Mouse (Mus musculus): ENCODE measurements at regions not wholly inside any gene's neighbourhood (a gene's known extent, or its start where the extent isn't known, plus 50 kb on each side); places are given as distances from the start of the nearest gene placed in this dataset.

GRCm38 (mm10) chr14:24644117-24644808, 157.3 kb downstream of the Rps24 start:
- H3K27ac ChIP-seq (replicated peaks): no peak overlapping the region

GRCm38 (mm10) chr14:24646239-24646848, 159.4 kb downstream of the Rps24 start:
- H3K27me3 ChIP-seq (replicated peaks): peaks cover 8% of the 10 kb centered on the region; the same call in 1 of the 2 replicates

More at GRCm38 (mm10) chr14:24644117-24644808, 157.3 kb downstream of the Rps24 start:
- Histone ChIP-seq H3K36me3 (no peaks in the 10 kb centered on the region), H3K4me2 (no peak overlapping the region), H3K4me1 (no peaks in the 10 kb centered on the region), H3K9me3 (no peaks in the 10 kb centered on the region), H3K9ac (no peak overlapping the region), H3K27me3 (replicated peaks) (peaks cover 8% of the 10 kb centered on the region; the same call in 1 of the 2 replicates), H3K4me3 (no peak overlapping the region)
- ATAC-seq (ENCODE audit: extremely low read depth, insufficient number of reproducible peaks, low FRiP score, low TSS enrichment): no peak
- WGBS: 44% methylated on average over 6 of the region's 6 CpGs

DNA sequence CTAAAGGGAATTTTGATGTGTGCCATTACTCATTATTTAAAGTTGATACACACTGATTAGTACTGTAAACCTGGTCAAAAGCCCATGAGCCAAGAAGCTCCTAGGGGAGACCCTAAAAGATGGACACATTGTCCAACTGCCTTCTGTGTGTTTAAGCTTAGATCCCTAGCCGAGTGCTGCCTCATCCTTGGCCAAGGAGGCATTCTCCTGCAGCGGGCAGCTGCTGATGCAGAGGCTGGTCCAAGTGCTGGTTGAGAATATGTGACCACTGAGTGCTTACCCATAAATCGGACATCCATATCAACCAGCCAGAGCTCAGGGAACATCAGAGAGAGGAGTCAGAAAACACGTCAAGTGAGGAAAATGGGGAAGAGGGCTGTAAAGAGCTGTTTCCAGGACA, 160.8 kb downstream of the Rps24 start:
- ATAC-seq (ENCODE audit: extremely low read depth, insufficient number of reproducible peaks, low FRiP score, low TSS enrichment): no peak
- Histone ChIP-seq H3K4me2 (no peak overlapping the region), H3K9me3 (no peaks in the 10 kb centered on the region), H3K27me3 (replicated peaks) (no peaks in the 10 kb centered on the region), H3K4me3 (no peak overlapping the region), H3K27ac (replicated peaks) (no peak overlapping the region), H3K4me1 (no peaks in the 10 kb centered on the region), H3K9ac (no peak overlapping the region), H3K36me3 (no peaks in the 10 kb centered on the region)
- WGBS: 75% methylated on average over 4 of the region's 4 CpGs

More at GRCm38 (mm10) chr14:24646239-24646848, 159.4 kb downstream of the Rps24 start:
- no peak overlapping the region for H3K4me3 ChIP-seq
- no peaks in the 10 kb centered on the region for H3K4me1 ChIP-seq
- no peak overlapping the region for H3K27ac ChIP-seq (replicated peaks)
- no peaks in the 10 kb centered on the region for H3K9me3 ChIP-seq
- no peaks in the 10 kb centered on the region for H3K36me3 ChIP-seq
- WGBS: 81% methylated on average over 6 of the region's 6 CpGs
- no peak for ATAC-seq (ENCODE audit: extremely low read depth, insufficient number of reproducible peaks, low FRiP score, low TSS enrichment)
- H3K9ac ChIP-seq: no peak overlapping the region
- no peak overlapping the region for H3K4me2 ChIP-seq

GRCm38 (mm10) chr14:24650195-24650901, 163.4 kb downstream of the Rps24 start:
- H3K4me2 ChIP-seq: no peak overlapping the region
- H3K9ac ChIP-seq: no peak overlapping the region
- H3K9me3 ChIP-seq: no peaks in the 10 kb centered on the region
- H3K27ac ChIP-seq (replicated peaks): no peak overlapping the region
- no peak overlapping the region for H3K4me3 ChIP-seq
- peaks cover 2% of the 10 kb centered on the region; the same call in 1 of the 2 replicates for H3K4me1 ChIP-seq
- no peaks in the 10 kb centered on the region for H3K27me3 ChIP-seq (replicated peaks)
- no peaks in the 10 kb centered on the region for H3K36me3 ChIP-seq
- no peak for ATAC-seq (ENCODE audit: extremely low read depth, insufficient number of reproducible peaks, low FRiP score, low TSS enrichment)
- 58% methylated on average over 7 of the region's 7 CpGs for WGBS

- Histone ChIP-seq H3K9ac (no peak overlapping the region), H3K4me2 (no peak overlapping the region), H3K4me3 (no peak overlapping the region), H3K36me3 (no peaks in the 10 kb centered on the region), H3K4me1 (peaks cover 8% of the 10 kb centered on the region), H3K9me3 (no peaks in the 10 kb centered on the region), H3K27me3 (replicated peaks) (no peaks in the 10 kb centered on the region), H3K27ac (replicated peaks) (no peak overlapping the region)
- WGBS: 49% methylated on average over 12 of the region's 12 CpGs
- ATAC-seq (ENCODE audit: extremely low read depth, insufficient number of reproducible peaks, low FRiP score, low TSS enrichment): no peak
Measured at GRCm38 (mm10) chr14:24650902-24651270, 164.0 kb downstream of the Rps24 start.

- Histone ChIP-seq H3K4me1 (peaks cover 11% of the 10 kb centered on the region), H3K9me3 (no peaks in the 10 kb centered on the region), H3K36me3 (no peaks in the 10 kb centered on the region), H3K4me3 (no peak overlapping the region), H3K9ac (no peak overlapping the region), H3K27me3 (replicated peaks) (no peaks in the 10 kb centered on the region), H3K4me2 (no peak overlapping the region), H3K27ac (replicated peaks) (no peak overlapping the region)
- no peak for ATAC-seq (ENCODE audit: extremely low read depth, insufficient number of reproducible peaks, low FRiP score, low TSS enrichment)
- WGBS: 59% methylated on average over 2 of the region's 2 CpGs
Measured at GRCm38 (mm10) chr14:24652591-24652990, 165.7 kb downstream of the Rps24 start.

GRCm38 (mm10) chr14:24655580-24655979, 168.7 kb downstream of the Rps24 start:
- Histone ChIP-seq H3K36me3 (no peaks in the 10 kb centered on the region), H3K9me3 (no peaks in the 10 kb centered on the region), H3K27me3 (replicated peaks) (no peaks in the 10 kb centered on the region), H3K4me1 (peaks cover 11% of the 10 kb centered on the region), H3K27ac (replicated peaks) (0 out of 2 replicates have a peak overlapping the region, but pooled peaks have one; percentile 9), H3K4me2 (peak overlapping the region; percentile 5; the same call in 1 of the 2 replicates), H3K9ac (0 out of 2 replicates have a peak overlapping the region, but pooled peaks have one; percentile 50), H3K4me3 (no peak overlapping the region)
- ATAC-seq (ENCODE audit: extremely low read depth, insufficient number of reproducible peaks, low FRiP score, low TSS enrichment): no peak
- 21% methylated on average over 9 of the region's 9 CpGs for WGBS

DNA sequence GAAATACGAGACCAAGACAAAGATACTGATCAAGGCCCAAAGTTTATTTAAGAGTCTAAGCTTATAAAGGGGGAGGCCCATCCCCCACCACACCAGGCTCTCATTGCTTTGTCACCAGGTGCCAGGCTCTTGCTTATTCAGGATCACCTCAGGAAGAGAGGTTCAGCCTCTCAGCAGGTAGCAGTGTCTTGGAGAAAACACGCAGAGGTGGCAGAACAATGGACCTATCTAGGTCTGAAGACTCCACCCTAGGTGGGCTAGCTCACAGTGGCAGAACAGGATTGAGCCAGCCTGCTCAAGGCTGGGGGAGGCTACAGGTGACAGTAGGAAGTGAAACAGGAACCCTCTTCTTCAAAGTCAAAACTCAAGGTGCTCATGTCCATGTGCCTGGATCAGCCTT, 174.9 kb downstream of the Rps24 start:
- H3K27me3 ChIP-seq (replicated peaks): no peaks in the 10 kb centered on the region
- WGBS: 47% methylated on average over 2 of the region's 2 CpGs
- no peak for ATAC-seq (ENCODE audit: extremely low read depth, insufficient number of reproducible peaks, low FRiP score, low TSS enrichment)
- H3K9me3 ChIP-seq: no peaks in the 10 kb centered on the region
- H3K4me2 ChIP-seq: no peak overlapping the region
- H3K4me1 ChIP-seq: no peaks in the 10 kb centered on the region
- no peak overlapping the region for H3K27ac ChIP-seq (replicated peaks)
- no peaks in the 10 kb centered on the region for H3K36me3 ChIP-seq
- H3K9ac ChIP-seq: no peak overlapping the region
- H3K4me3 ChIP-seq: no peak overlapping the region

DNA sequence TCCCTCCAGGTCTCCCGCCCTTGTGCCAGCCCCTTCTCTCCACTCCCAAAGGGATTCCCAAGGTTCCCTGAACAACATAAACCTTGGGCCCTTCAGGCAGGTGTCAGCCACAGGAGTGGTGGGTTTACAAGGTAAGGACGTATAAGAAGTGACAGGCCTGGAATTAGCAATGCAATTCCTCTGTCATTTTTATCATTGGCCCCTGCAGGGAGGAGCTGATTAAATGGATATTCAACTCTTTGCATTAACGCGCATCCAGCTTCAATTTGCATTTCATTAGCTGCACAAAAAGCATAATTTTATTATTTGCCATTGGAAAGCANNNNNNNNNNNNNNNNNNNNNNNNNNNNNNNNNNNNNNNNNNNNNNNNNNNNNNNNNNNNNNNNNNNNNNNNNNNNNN, 178.3 kb downstream of the Rps24 start:
- 80% methylated on average over 4 of the region's 4 CpGs for WGBS
- no peak for ATAC-seq (ENCODE audit: extremely low read depth, insufficient number of reproducible peaks, low FRiP score, low TSS enrichment)

More for the DNA sequence above, 178.3 kb downstream of the Rps24 start:
- H3K27me3 ChIP-seq (replicated peaks): no peaks in the 10 kb centered on the region
- H3K4me1 ChIP-seq: no peaks in the 10 kb centered on the region
- no peaks in the 10 kb centered on the region for H3K9me3 ChIP-seq
- H3K4me2 ChIP-seq: no peak overlapping the region
- no peak overlapping the region for H3K27ac ChIP-seq (replicated peaks)
- no peaks in the 10 kb centered on the region for H3K36me3 ChIP-seq
- no peak overlapping the region for H3K9ac ChIP-seq
- no peak overlapping the region for H3K4me3 ChIP-seq
